Mouse (Mus musculus) intestine, postnatal 0 days (tissue): ENCODE measurements around the gene Peg10. TPM values are rescaled to one million over a fixed set of nuclear protein-coding genes. Genes with fewer than 3 reads are reported as not detected.
A peak's percentile ranks its signal among the peaks of the same experiment; 100 is the strongest.

Experiments used
- ATAC-seq: fragments of 200-750 bp; cut with Nextera tagmentation; 2 replicates; pipeline ENCODE4 v1.8.0; 2017; ENCODE audit warnings: mild to moderate bottlenecking, moderate TSS enrichment, moderate library complexity
- H3K27ac ChIP-seq: fragments of 300-500 bp; sonication (generic); 2 replicates; pipeline ENCODE4 v1.5.1; 2014; ENCODE audit warnings: mild to moderate bottlenecking, low read depth, low read length, moderate library complexity
- H3K27me3 ChIP-seq: fragments of 300-500 bp; sonication (generic); replicated peaks from 2 replicates; pipeline ENCODE4 v1.6.1; 2014; ENCODE audit warnings: low read length, mixed read lengths; ENCODE audit not compliant: control insufficient read depth, insufficient read depth
- H3K36me3 ChIP-seq: fragments of 300-500 bp; sonication (generic); 2 replicates; pipeline ENCODE4 v1.6.1; 2014; ENCODE audit warnings: mild to moderate bottlenecking, moderate library complexity; ENCODE audit not compliant: control insufficient read depth, insufficient read depth
- H3K4me1 ChIP-seq: fragments of 300-500 bp; sonication (generic); replicated peaks from 2 replicates; pipeline ENCODE4 v1.6.1; 2014; ENCODE audit warnings: antibody characterized with exemption, low read length, mixed read lengths; ENCODE audit not compliant: control insufficient read depth, insufficient read depth
- H3K4me2 ChIP-seq: fragments of 300-500 bp; sonication (generic); replicated peaks from 2 replicates; pipeline ENCODE4 v1.6.1; 2014; ENCODE audit warnings: low read depth, mild to moderate bottlenecking, moderate library complexity
- H3K4me3 ChIP-seq: fragments of 300-500 bp; sonication (generic); 2 replicates; pipeline ENCODE4 v1.5.1; 2014; ENCODE audit warnings: low read depth, low read length
- H3K9ac ChIP-seq: fragments of 300-500 bp; sonication (generic); 2 replicates; pipeline ENCODE4 v1.6.1; 2014; ENCODE audit warnings: mild to moderate bottlenecking, low read depth, low read length
- H3K9me3 ChIP-seq: fragments of 300-500 bp; sonication (generic); 2 replicates; pipeline ENCODE4 v1.6.1; 2016; ENCODE audit warnings: mixed run types; ENCODE audit not compliant: control insufficient read depth
- CTCF ChIP-seq: sonication (generic); IDR thresholded peaks from 2 replicates; pipeline ENCODE4 v1.5.1; 2016; ENCODE audit warnings: low read depth, mild to moderate bottlenecking, control low read depth, antibody characterized with exemption, moderate library complexity
- WGBS: fragments of 180-500 bp; shearing (Covaris S2); extraction: QIAGEN DNeasy Blood & Tissue Kit; methylation state at CpG from one replicate; pipeline ENCODE4 v1.1.7; 2014; 5-methylcytosine and 5-hydroxymethylcytosine counted together
- polyA plus RNA-seq: library from polyadenylated mRNA; unstranded; fragments of >200 nt; fragmentation: Nextera tagmentation; extraction: Ambion mirVana; gene quantifications from 2 replicates; pipeline ENCODE4 v1.2.1, GENCODE M21; 2015

The Peg10 gene
- polyA plus RNA-seq: 0.55 TPM in 2 replicates

GRCm38 (mm10) chr6:4746696-4747439, at the start of gene Peg10, which contains the start of gene Sgce:
TSS of gene Peg10 (plus strand) at chr6:4747306.
TSS of gene Sgce (minus strand) at chr6:4747207.
- H3K27ac ChIP-seq: peak within 1 kb of the TSS; percentile 50
- ATAC-seq: peak; percentile 32
- H3K4me1 ChIP-seq: no peaks in the 10 kb centered on the region
- 45% methylated on average over 38 of the region's 38 CpGs for WGBS
- peak within 1 kb of the TSS; percentile 49 for H3K4me3 ChIP-seq
- no peaks in the 10 kb centered on the region for H3K9me3 ChIP-seq
- peak within 1 kb of the TSS; percentile 51 for H3K9ac ChIP-seq
- H3K27me3 ChIP-seq: 0 out of 2 replicates have a peak, but pooled peaks cover 3% of the 10 kb centered on the region
- H3K4me2 ChIP-seq: peak within 1 kb of the TSS; percentile 60
- H3K36me3 ChIP-seq: no peaks in the 10 kb centered on the region
- TF ChIP-seq CTCF: peak; percentile 69

GRCm38 (mm10) chr6:4701641-4702040, 45.5 kb upstream of the Peg10 start:
- Histone ChIP-seq H3K9ac (no peak overlapping the region), H3K9me3 (no peaks in the 10 kb centered on the region), H3K27me3 (no peaks in the 10 kb centered on the region), H3K36me3 (no peaks in the 10 kb centered on the region), H3K4me1 (no peaks in the 10 kb centered on the region), H3K27ac (no peak overlapping the region), H3K4me3 (no peak overlapping the region), H3K4me2 (no peak overlapping the region)
- WGBS: 81% methylated on average over 8 of the region's 8 CpGs
- ATAC-seq: no peak
- TF ChIP-seq CTCF: no peak

GRCm38 (mm10) chr6:4703908-4704307, 43.2 kb upstream of the Peg10 start:
- no peaks in the 10 kb centered on the region for H3K9me3 ChIP-seq
- H3K4me3 ChIP-seq: no peak overlapping the region
- H3K4me1 ChIP-seq: no peaks in the 10 kb centered on the region
- no peaks in the 10 kb centered on the region for H3K27me3 ChIP-seq
- no peak for ATAC-seq
- TF ChIP-seq CTCF: no peak
- H3K27ac ChIP-seq: no peak overlapping the region
- no peak overlapping the region for H3K4me2 ChIP-seq
- WGBS: 80% methylated on average over 7 of the region's 7 CpGs
- H3K36me3 ChIP-seq: no peaks in the 10 kb centered on the region
- no peak overlapping the region for H3K9ac ChIP-seq

GRCm38 (mm10) chr6:4706415-4706814, 40.7 kb upstream of the Peg10 start:
- no peaks in the 10 kb centered on the region for H3K27me3 ChIP-seq
- TF ChIP-seq CTCF: no peak
- no peaks in the 10 kb centered on the region for H3K36me3 ChIP-seq
- no peak overlapping the region for H3K27ac ChIP-seq
- no peak overlapping the region for H3K4me2 ChIP-seq
- ATAC-seq: no peak
- WGBS: 75% methylated on average over 5 of the region's 5 CpGs
- no peak overlapping the region for H3K4me3 ChIP-seq
- H3K4me1 ChIP-seq: no peaks in the 10 kb centered on the region
- H3K9ac ChIP-seq: no peak overlapping the region
- no peaks in the 10 kb centered on the region for H3K9me3 ChIP-seq

- 80% methylated on average over 1 of the region's 1 CpGs for WGBS
- H3K4me1 ChIP-seq: no peaks in the 10 kb centered on the region
- no peak overlapping the region for H3K4me3 ChIP-seq
- no peaks in the 10 kb centered on the region for H3K27me3 ChIP-seq
- H3K27ac ChIP-seq: no peak overlapping the region
- ATAC-seq: no peak
- no peak overlapping the region for H3K4me2 ChIP-seq
- no peak overlapping the region for H3K9ac ChIP-seq
- TF ChIP-seq CTCF: no peak
- no peaks in the 10 kb centered on the region for H3K9me3 ChIP-seq
- no peaks in the 10 kb centered on the region for H3K36me3 ChIP-seq
Observed at GRCm38 (mm10) chr6:4708971-4709370, 38.1 kb upstream of the Peg10 start.

GRCm38 (mm10) chr6:4716171-4716570, 30.9 kb upstream of the Peg10 start:
- no peak overlapping the region for H3K9ac ChIP-seq
- H3K36me3 ChIP-seq: no peaks in the 10 kb centered on the region; the same call in 1 of the 2 replicates
- H3K9me3 ChIP-seq: no peaks in the 10 kb centered on the region
- no peak for ATAC-seq
- H3K4me1 ChIP-seq: no peaks in the 10 kb centered on the region
- H3K4me3 ChIP-seq: no peak overlapping the region
- 97% methylated on average over 2 of the region's 2 CpGs for WGBS
- H3K4me2 ChIP-seq: no peak overlapping the region
- H3K27me3 ChIP-seq: no peaks in the 10 kb centered on the region
- TF ChIP-seq CTCF: no peak
- no peak overlapping the region for H3K27ac ChIP-seq
